Mouse (Mus musculus): ENCODE measurements around the gene Surf1. TPM values are rescaled to one million over a fixed set of nuclear protein-coding genes. Genes with fewer than 3 reads are reported as not detected.
"Not testable (repeated sequence)": the region's sequence is repeated elsewhere in the genome, so short reads cannot be mapped to it uniquely, and the experiment has no call there.

Surf1 gene
- polyA plus RNA-seq, 1 experiment from 2014 or later: 40.3 TPM

GRCm38 (mm10) chr2:26885541-26885940 lies 30.8 kb downstream of the Surf1 start:
- H3K4me1 ChIP-seq (ENCODE audit: control insufficient read depth, insufficient read depth, low read length); ATAC-seq (replicated peaks; ENCODE audit: insufficient number of reproducible peaks, low FRiP score, low TSS enrichment); H3K27me3 ChIP-seq (ENCODE audit: control insufficient read depth, insufficient read depth, low read length); H3K4me2 ChIP-seq; H3K9me3 ChIP-seq (replicated peaks; ENCODE audit: control insufficient read depth, low read length); H3K4me3 ChIP-seq (ENCODE audit: low read depth, low read length); H3K27ac ChIP-seq (ENCODE audit: low read depth, low read length); H3K9ac ChIP-seq (ENCODE audit: low read depth, low read length); H3K36me3 ChIP-seq (ENCODE audit: control insufficient read depth, insufficient read depth, low read length): not testable (repeated sequence)
- 94% methylated on average over 2 of the region's 2 CpGs for WGBS (ENCODE audit: insufficient replicate concordance)

- no peaks in the 10 kb centered on the region for H3K4me1 ChIP-seq (ENCODE audit: control insufficient read depth, insufficient read depth, low read length)
- H3K36me3 ChIP-seq (ENCODE audit: control insufficient read depth, insufficient read depth, low read length): no peaks in the 10 kb centered on the region
- H3K27ac ChIP-seq (ENCODE audit: low read depth, low read length): no peak overlapping the region
- H3K4me2 ChIP-seq: no peak overlapping the region
- no peak overlapping the region for H3K4me3 ChIP-seq (ENCODE audit: low read depth, low read length)
- no peak for ATAC-seq (replicated peaks; ENCODE audit: insufficient number of reproducible peaks, low FRiP score, low TSS enrichment)
- no peaks in the 10 kb centered on the region for H3K9me3 ChIP-seq (replicated peaks; ENCODE audit: control insufficient read depth, low read length)
- H3K27me3 ChIP-seq (ENCODE audit: control insufficient read depth, insufficient read depth, low read length): no peaks in the 10 kb centered on the region
- no peak overlapping the region for H3K9ac ChIP-seq (ENCODE audit: low read depth, low read length)
Observed at GRCm38 (mm10) chr2:26878571-26878970, 37.8 kb downstream of the Surf1 start.

GRCm38 (mm10) chr2:26870666-26871065 lies 45.7 kb downstream of the Surf1 start:
- H3K9me3 ChIP-seq (replicated peaks; ENCODE audit: control insufficient read depth, low read length): no peaks in the 10 kb centered on the region
- no peak overlapping the region for H3K9ac ChIP-seq (ENCODE audit: low read depth, low read length)
- no peak overlapping the region for H3K4me2 ChIP-seq
- WGBS (ENCODE audit: insufficient replicate concordance): 45% methylated on average over 6 of the region's 6 CpGs
- ATAC-seq (replicated peaks; ENCODE audit: insufficient number of reproducible peaks, low FRiP score, low TSS enrichment): no peak
- no peak overlapping the region for H3K27ac ChIP-seq (ENCODE audit: low read depth, low read length)
- H3K4me3 ChIP-seq (ENCODE audit: low read depth, low read length): no peak overlapping the region
- H3K4me1 ChIP-seq (ENCODE audit: control insufficient read depth, insufficient read depth, low read length): no peaks in the 10 kb centered on the region
- no peaks in the 10 kb centered on the region for H3K36me3 ChIP-seq (ENCODE audit: control insufficient read depth, insufficient read depth, low read length)
- peaks cover 4% of the 10 kb centered on the region for H3K27me3 ChIP-seq (ENCODE audit: control insufficient read depth, insufficient read depth, low read length)

- no peak for ATAC-seq (replicated peaks; ENCODE audit: insufficient number of reproducible peaks, low FRiP score, low TSS enrichment)
- Histone ChIP-seq H3K36me3 (ENCODE audit: control insufficient read depth, insufficient read depth, low read length) (no peaks in the 10 kb centered on the region), H3K4me2 (no peak within 1 kb of the TSS), H3K9me3 (replicated peaks; ENCODE audit: control insufficient read depth, low read length) (no peaks in the 10 kb centered on the region), H3K4me3 (ENCODE audit: low read depth, low read length) (no peak within 1 kb of the TSS), H3K27me3 (ENCODE audit: control insufficient read depth, insufficient read depth, low read length) (no peaks in the 10 kb centered on the region), H3K27ac (ENCODE audit: low read depth, low read length) (no peak within 1 kb of the TSS), H3K9ac (ENCODE audit: low read depth, low read length) (no peak within 1 kb of the TSS), H3K4me1 (ENCODE audit: control insufficient read depth, insufficient read depth, low read length) (no peaks in the 10 kb centered on the region)
- 45% methylated on average over 3 of the region's 3 CpGs for WGBS (ENCODE audit: insufficient replicate concordance)
Observed at GRCm38 (mm10) chr2:26864879-26865278, 51.5 kb downstream of the Surf1 start, which contains the start of gene Abo. Gene Abo, minus strand, starts transcription at chr2:26864979.

Other genes starting within 250 kb of the Surf1 start
- not detected in 2 replicates for gene Lcn4, start 245.2 kb downstream of the Surf1 start, polyA plus RNA-seq (2014; fragmentation: Nextera tagmentation; extraction: Ambion mirVana)
- gene Abo, start 51.6 kb downstream of the Surf1 start, polyA plus RNA-seq (2014; fragmentation: Nextera tagmentation; extraction: Ambion mirVana): not detected in 2 replicates
- 8.7 and 8.9 TPM in 2 replicates for gene Surf6, start 13.7 kb downstream of the Surf1 start, polyA plus RNA-seq (2014; fragmentation: Nextera tagmentation; extraction: Ambion mirVana)
- 29.1 and 31.2 TPM in 2 replicates for gene Med22, start 5.9 kb downstream of the Surf1 start, polyA plus RNA-seq (2014; fragmentation: Nextera tagmentation; extraction: Ambion mirVana)
- gene Rpl7a, start 5.8 kb downstream of the Surf1 start, polyA plus RNA-seq (2014; fragmentation: Nextera tagmentation; extraction: Ambion mirVana): 428 and 468 TPM in 2 replicates
- gene Surf2, start 163 bp downstream of the Surf1 start, polyA plus RNA-seq (2014; fragmentation: Nextera tagmentation; extraction: Ambion mirVana): 32.0 and 32.1 TPM in 2 replicates
- gene Surf4, start 17.4 kb upstream of the Surf1 start, polyA plus RNA-seq (2014; fragmentation: Nextera tagmentation; extraction: Ambion mirVana): 197 and 237 TPM in 2 replicates
- 0.10 and 0.14 TPM in 2 replicates for gene Stkld1, start 17.5 kb upstream of the Surf1 start, polyA plus RNA-seq (2014; fragmentation: Nextera tagmentation; extraction: Ambion mirVana)
- gene Rexo4, start 47.9 kb upstream of the Surf1 start, polyA plus RNA-seq (2014; fragmentation: Nextera tagmentation; extraction: Ambion mirVana): 31.0 and 34.2 TPM in 2 replicates
- gene Adamts13, start 56.9 kb upstream of the Surf1 start, polyA plus RNA-seq (2014; fragmentation: Nextera tagmentation; extraction: Ambion mirVana): 0.07 TPM in 1 of 2 replicates, not detected in the other
- 37.4 and 46.4 TPM in 2 replicates for gene Cacfd1, start 93.4 kb upstream of the Surf1 start, polyA plus RNA-seq (2014; fragmentation: Nextera tagmentation; extraction: Ambion mirVana)
- 0.30 TPM in 1 of 2 replicates, not detected in the other for gene Slc2a6, start 111.5 kb upstream of the Surf1 start, polyA plus RNA-seq (2014; fragmentation: Nextera tagmentation; extraction: Ambion mirVana)
- gene Mymk, start 155.6 kb upstream of the Surf1 start, polyA plus RNA-seq (2014; fragmentation: Nextera tagmentation; extraction: Ambion mirVana): 0.15 and 0.23 TPM in 2 replicates
- gene Adamtsl2, start 162.8 kb upstream of the Surf1 start, polyA plus RNA-seq (2014; fragmentation: Nextera tagmentation; extraction: Ambion mirVana): 9.0 and 14.2 TPM in 2 replicates
- gene Fam163b, start 226.0 kb upstream of the Surf1 start, polyA plus RNA-seq (2014; fragmentation: Nextera tagmentation; extraction: Ambion mirVana): 0.39 and 0.54 TPM in 2 replicates
- gene Dbh, start 248.7 kb upstream of the Surf1 start, polyA plus RNA-seq (2014; fragmentation: Nextera tagmentation; extraction: Ambion mirVana): 0.47 and 0.63 TPM in 2 replicates

Data from heart, embryonic 11.5 days (tissue).